Mouse (Mus musculus): ENCODE measurements at regions not wholly inside any gene's neighbourhood (a gene's known extent, or its start where the extent isn't known, plus 50 kb on each side); places are given as distances from the start of the nearest gene placed in this dataset.

- no peak for DNase-seq
These were observed 156.5 kb downstream of the Rplp1 start for GRCm38 (mm10) chr9:61757806-61758205.

- no peak for DNase-seq
These were observed 157.5 kb downstream of the Rplp1 start for GRCm38 (mm10) chr9:61756801-61757342.

DNA sequence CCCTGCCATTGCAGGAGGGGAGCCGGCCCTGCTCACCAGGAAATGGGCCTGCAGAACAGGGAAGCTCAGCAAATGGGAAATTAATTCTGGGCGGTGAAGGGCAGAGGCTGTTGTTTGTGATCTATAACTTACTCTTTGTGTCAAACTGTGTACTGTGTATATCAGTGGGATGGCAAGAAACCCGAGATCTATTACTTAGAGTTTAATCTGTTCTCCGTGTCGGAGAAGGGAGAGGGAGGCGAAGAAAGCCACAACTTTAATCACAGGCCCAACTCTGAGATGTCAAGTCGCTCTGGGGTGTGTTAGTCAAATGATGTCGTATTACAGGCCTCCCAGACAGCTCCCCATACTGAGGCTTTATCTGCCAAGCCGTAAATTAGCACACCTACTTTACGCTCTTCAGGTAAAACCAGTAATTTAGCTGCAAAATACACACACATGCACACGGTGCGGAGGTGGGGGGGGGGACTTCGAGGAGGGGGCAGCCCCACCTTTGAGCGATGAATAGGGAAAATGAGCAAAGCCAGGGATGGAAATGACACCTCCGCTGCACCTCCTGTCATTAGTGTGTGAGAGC is 158.0 kb downstream of the Rplp1 start:
- DNase-seq: no peak

- DNase-seq: no peak
These were observed 159.0 kb downstream of the Rplp1 start for GRCm38 (mm10) chr9:61755311-61755710.

GRCm38 (mm10) chr9:61753795-61754194 is 160.5 kb downstream of the Rplp1 start:
- peak; percentile 46 for DNase-seq

DNA sequence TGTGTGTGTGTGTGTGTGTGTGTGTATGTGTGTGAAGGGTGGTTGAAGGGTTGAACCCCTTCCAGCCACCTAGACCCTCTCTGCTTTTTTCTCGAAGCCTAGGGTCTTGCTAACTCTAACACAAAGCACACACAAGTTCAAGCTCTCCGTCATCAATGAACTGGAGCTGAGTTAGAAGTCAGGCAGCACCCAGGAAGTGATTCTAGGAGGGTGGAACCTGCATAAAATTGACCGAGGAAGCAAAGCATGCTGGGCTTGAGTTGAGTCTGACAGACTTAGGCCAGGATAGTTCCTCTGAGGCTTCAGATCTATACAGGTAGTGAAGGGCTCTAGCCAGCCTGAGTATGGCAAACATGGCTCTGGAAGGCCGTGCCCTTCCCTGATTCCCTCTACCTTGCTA is 165.1 kb downstream of the Rplp1 start:
- no peak for DNase-seq

DNA sequence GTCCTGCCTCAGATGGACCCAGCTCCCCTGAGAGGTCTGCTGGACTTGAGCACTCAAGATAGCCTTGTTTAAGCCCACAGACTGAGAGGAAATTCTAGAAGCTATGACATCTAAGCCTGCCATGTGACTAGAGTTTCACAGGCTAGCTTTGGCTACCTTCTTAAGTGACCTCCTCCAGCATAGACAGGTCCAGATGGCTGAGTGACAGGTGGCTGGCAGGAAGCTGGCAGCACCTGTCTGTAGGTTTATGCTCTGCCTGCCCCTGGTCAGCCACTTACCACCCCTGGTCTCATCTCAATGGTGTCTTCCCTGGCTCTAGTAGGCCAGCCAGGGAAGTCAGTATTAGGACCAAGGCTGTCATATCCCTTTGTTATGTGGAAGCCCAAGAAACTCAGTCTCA is 165.9 kb downstream of the Rplp1 start:
- no peak for DNase-seq

DNA sequence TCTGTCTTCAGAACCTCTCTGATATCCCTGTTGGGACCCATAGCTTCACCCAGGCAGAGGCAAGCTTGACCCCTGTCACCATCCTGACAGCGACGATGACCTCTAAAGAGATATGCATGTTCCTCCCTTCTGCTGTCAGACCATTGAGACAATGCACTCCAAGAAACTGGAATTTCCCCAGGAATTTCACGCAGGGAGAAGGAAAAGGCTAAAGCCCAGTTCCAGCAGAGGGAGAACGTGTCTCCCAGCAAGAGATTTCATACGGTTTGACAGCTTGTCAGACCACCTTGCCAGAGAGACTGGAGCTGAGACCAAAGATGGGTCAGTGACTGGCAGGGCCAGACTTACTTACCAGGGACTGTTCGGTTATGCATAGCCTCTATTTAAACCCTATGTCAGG is 167.9 kb downstream of the Rplp1 start:
- no peak for DNase-seq

GRCm38 (mm10) chr9:61745301-61745801 is 169.0 kb downstream of the Rplp1 start:
- DNase-seq: peak; percentile 67

- no peak for DNase-seq
These were observed 180.8 kb downstream of the Rplp1 start for GRCm38 (mm10) chr9:61733540-61733939.

GRCm38 (mm10) chr9:61732747-61733146 is 181.6 kb downstream of the Rplp1 start:
- no peak for DNase-seq

DNA sequence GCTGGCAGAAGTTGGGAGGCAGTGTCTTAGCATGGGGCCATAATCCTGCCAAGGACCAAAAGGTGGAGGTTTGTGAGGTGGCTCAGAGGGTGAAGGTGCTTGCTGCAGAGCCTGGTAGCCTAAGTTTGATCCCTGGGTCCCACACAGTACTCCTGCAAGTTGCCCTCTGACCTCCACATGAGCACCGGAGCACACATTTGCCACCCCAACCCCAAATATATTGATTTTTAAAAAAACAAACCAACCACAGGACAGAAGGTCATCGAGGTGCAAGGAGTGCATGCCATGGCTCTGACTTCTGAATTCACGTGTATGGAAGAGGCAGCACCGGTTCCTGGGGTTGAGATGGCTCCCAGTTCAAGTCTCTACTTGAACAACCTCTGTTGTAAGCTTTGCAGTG is 186.2 kb downstream of the Rplp1 start:
- no peak for DNase-seq

- DNase-seq: no peak
These were observed 186.7 kb downstream of the Rplp1 start for GRCm38 (mm10) chr9:61727651-61728050.

DNA sequence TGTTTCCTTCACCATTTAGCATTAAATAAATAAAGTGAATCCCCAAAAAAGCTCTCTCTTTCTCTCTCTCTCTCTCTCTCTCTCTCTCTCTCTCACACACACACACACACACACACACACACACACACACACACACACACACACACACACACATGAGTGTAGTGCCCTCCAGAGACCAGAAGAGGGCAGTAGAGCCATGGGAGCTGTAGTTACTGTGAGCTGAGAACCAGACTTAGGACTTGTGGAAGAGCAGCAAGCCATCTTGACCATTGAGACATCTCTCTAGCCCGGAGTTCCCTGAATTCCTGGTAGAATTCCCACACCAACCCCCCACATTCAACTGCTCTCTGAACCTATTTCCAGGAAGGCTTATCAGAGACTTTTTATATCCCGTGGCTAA is 190.3 kb downstream of the Rplp1 start:
- no peak for DNase-seq

- peak; percentile 60 for DNase-seq
These were observed 191.2 kb downstream of the Rplp1 start for GRCm38 (mm10) chr9:61723021-61723581.

DNA sequence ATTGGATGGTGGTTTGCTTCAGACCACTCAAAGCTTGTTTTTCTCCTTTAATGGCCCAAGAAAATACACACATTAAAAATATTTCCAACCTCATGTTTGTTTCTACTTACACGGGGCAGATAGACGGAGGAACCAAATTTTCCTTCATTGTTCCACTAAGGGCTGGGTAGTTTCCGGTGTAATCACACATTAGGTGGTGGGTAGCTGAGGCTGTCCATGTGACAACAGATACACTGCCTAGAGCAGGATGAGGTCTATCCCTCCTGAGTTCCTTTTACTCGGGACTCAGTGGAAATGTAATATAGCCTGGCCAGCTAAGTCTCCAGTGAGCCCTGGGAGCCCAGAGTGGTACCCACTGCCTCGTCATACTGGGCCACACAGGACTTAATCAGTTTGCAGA is 192.5 kb downstream of the Rplp1 start:
- DNase-seq: no peak

GRCm38 (mm10) chr9:61721071-61721470 is 193.3 kb downstream of the Rplp1 start:
- no peak for DNase-seq

DNA sequence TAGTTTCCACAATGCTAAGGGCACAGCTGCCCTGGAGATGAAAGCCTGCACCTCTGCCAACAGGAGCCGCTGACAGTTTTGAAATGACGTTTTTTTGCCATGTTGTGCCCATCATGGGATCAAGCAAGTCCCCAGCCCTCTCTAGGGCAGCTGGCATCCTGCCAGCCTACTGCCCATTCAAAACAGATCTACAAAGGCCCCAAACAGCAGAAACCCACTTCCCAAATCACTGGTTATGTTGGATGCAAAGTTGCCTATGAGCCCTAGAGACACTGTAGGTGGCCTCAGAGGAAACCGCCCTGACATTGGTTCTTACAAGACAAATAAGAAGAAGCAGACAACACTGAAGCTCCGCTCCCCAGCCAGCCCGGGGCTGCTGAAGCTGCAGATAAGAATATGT is 194.1 kb downstream of the Rplp1 start:
- no peak for DNase-seq

GRCm38 (mm10) chr9:61716751-61717150 is 197.6 kb downstream of the Rplp1 start:
- no peak for DNase-seq

DNA sequence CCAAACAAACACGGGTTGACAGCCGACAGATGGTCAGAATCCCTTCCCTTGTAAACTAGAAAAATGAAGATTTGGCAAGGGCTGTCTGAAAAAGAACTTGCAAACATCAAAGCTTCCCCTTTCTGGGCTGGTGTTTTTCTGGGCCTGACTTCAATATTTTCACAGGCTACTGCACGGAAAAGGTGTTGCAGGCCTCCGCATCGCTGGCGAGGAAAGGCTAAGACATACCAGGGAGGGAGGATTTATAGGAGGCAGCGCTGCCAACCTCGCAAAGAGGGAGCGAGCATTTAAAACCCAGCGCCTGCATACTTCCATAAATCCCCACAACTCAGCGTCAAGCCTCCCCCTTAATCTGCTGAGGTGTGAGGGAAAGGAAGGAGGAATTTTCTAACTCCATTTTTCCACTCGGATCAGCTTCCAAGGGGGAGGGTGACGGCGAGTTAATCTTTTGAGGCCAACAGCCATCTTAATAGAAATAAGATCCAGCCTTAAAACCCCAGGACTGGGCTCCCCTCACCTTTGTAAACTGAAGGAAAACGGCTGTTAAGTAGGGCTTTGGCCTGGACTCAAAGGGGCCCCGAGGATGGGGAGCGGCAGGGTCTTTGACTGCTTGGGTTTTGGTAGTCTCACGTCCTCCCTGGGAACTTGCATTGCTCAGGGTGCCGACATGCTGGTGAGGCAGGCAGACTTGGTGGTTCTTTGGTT is 199.9 kb downstream of the Rplp1 start:
- no peak for DNase-seq

GRCm38 (mm10) chr9:61713806-61714205 is 200.5 kb downstream of the Rplp1 start:
- DNase-seq: no peak

- DNase-seq: no peak
These were observed 203.0 kb downstream of the Rplp1 start for GRCm38 (mm10) chr9:61711296-61711695.

DNA sequence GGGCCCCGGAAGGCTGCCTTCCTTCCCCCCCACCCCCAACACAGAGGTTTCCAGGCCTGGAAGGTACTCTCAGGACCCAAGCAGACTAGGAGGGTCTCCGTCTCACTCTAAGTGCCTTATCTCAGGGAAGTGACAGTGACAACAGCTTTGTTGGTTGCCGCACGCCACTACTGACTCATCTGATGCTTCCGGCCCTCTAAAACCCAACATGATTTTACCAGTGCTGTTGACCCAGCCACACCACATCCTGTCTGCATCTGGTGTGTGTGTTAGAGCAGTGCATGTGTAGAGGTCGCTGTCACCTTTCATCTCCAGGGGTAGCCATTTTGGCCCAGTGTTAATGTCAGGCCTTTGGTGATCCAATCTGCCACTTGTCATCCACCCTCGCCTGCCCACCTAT is 206.5 kb downstream of the Rplp1 start:
- peak; percentile 21 for DNase-seq

Measured in adrenal gland, adult 2 months (tissue).